Mouse (Mus musculus): ENCODE data around the gene Adprm. TPM values are rescaled to one million over a fixed set of nuclear protein-coding genes. Genes with fewer than 3 reads are reported as not detected.

Adprm gene
- polyA plus RNA-seq, 1 experiment from 2014 or later, result 39.5 TPM

- WGBS, result 28% methylated on average over 3 of the region's 3 CpGs
- no peaks in the 10 kb centered on the region for H3K4me1 ChIP-seq (ENCODE audit: control insufficient read depth, insufficient read depth, low read length)
- no peaks in the 10 kb centered on the region for H3K36me3 ChIP-seq (replicated peaks; ENCODE audit: control insufficient read depth, insufficient read depth, low read depth, low read length)
- H3K9me3 ChIP-seq (replicated peaks; ENCODE audit: control insufficient read depth, low read length), result no peaks in the 10 kb centered on the region
- H3K4me2 ChIP-seq (ENCODE audit: low read depth, low read length), result no peak overlapping the region
- H3K27ac ChIP-seq (replicated peaks; ENCODE audit: low read depth, low read length), result no peak overlapping the region
- no peak overlapping the region for H3K4me3 ChIP-seq (ENCODE audit: low read depth, low read length)
- H3K27me3 ChIP-seq (ENCODE audit: control insufficient read depth, insufficient read depth, low read length), result no peaks in the 10 kb centered on the region
- no peak overlapping the region for H3K9ac ChIP-seq (replicated peaks; ENCODE audit: low read length)
- no peak for ATAC-seq (replicated peaks; ENCODE audit: insufficient number of reproducible peaks, low FRiP score, low TSS enrichment, low read depth)
- peak; percentile 22 for DNase-seq (ENCODE audit: low spot score)
Observed at GRCm38 (mm10) chr11:67075036-67075435, 22.6 kb upstream of the Adprm start.

- 85% methylated on average over 15 of the region's 15 CpGs for WGBS
- H3K9ac ChIP-seq (replicated peaks; ENCODE audit: low read length), result no peak overlapping the region
- no peak overlapping the region for H3K4me3 ChIP-seq (ENCODE audit: low read depth, low read length)
- H3K36me3 ChIP-seq (replicated peaks; ENCODE audit: control insufficient read depth, insufficient read depth, low read depth, low read length), result no peaks in the 10 kb centered on the region
- H3K4me2 ChIP-seq (ENCODE audit: low read depth, low read length), result no peak overlapping the region
- DNase-seq (ENCODE audit: low spot score) (no peak), ATAC-seq (replicated peaks; ENCODE audit: insufficient number of reproducible peaks, low FRiP score, low TSS enrichment, low read depth) (no peak)
- H3K27me3 ChIP-seq (ENCODE audit: control insufficient read depth, insufficient read depth, low read length), result no peaks in the 10 kb centered on the region
- H3K27ac ChIP-seq (replicated peaks; ENCODE audit: low read depth, low read length), result no peak overlapping the region
- no peaks in the 10 kb centered on the region for H3K9me3 ChIP-seq (replicated peaks; ENCODE audit: control insufficient read depth, low read length)
- no peaks in the 10 kb centered on the region for H3K4me1 ChIP-seq (ENCODE audit: control insufficient read depth, insufficient read depth, low read length)
Observed at GRCm38 (mm10) chr11:67072615-67073130, 20.3 kb upstream of the Adprm start.

GRCm38 (mm10) chr11:67067741-67068140 is 15.3 kb upstream of the Adprm start:
- H3K4me2 ChIP-seq (ENCODE audit: low read depth, low read length), result no peak overlapping the region
- no peaks in the 10 kb centered on the region; the same call in 1 of the 2 replicates for H3K36me3 ChIP-seq (replicated peaks; ENCODE audit: control insufficient read depth, insufficient read depth, low read depth, low read length)
- H3K9me3 ChIP-seq (replicated peaks; ENCODE audit: control insufficient read depth, low read length), result no peaks in the 10 kb centered on the region
- DNase-seq (ENCODE audit: low spot score) (no peak), ATAC-seq (replicated peaks; ENCODE audit: insufficient number of reproducible peaks, low FRiP score, low TSS enrichment, low read depth) (no peak)
- 93% methylated on average over 3 of the region's 3 CpGs for WGBS
- H3K4me1 ChIP-seq (ENCODE audit: control insufficient read depth, insufficient read depth, low read length), result no peaks in the 10 kb centered on the region
- no peaks in the 10 kb centered on the region for H3K27me3 ChIP-seq (ENCODE audit: control insufficient read depth, insufficient read depth, low read length)
- H3K4me3 ChIP-seq (ENCODE audit: low read depth, low read length), result no peak overlapping the region
- H3K9ac ChIP-seq (replicated peaks; ENCODE audit: low read length), result no peak overlapping the region
- no peak overlapping the region for H3K27ac ChIP-seq (replicated peaks; ENCODE audit: low read depth, low read length)

GRCm38 (mm10) chr11:67062726-67063125 is 10.3 kb upstream of the Adprm start:
- Histone ChIP-seq H3K9ac (replicated peaks; ENCODE audit: low read length) (no peak overlapping the region), H3K27ac (replicated peaks; ENCODE audit: low read depth, low read length) (no peak overlapping the region), H3K4me3 (ENCODE audit: low read depth, low read length) (no peak overlapping the region), H3K27me3 (ENCODE audit: control insufficient read depth, insufficient read depth, low read length) (no peaks in the 10 kb centered on the region), H3K4me1 (ENCODE audit: control insufficient read depth, insufficient read depth, low read length) (no peaks in the 10 kb centered on the region), H3K9me3 (replicated peaks; ENCODE audit: control insufficient read depth, low read length) (no peaks in the 10 kb centered on the region), H3K4me2 (ENCODE audit: low read depth, low read length) (no peak overlapping the region), H3K36me3 (replicated peaks; ENCODE audit: control insufficient read depth, insufficient read depth, low read depth, low read length) (no peaks in the 10 kb centered on the region; the same call in none of the 2 replicates)
- WGBS, result 93% methylated on average over 3 of the region's 3 CpGs
- ATAC-seq (replicated peaks; ENCODE audit: insufficient number of reproducible peaks, low FRiP score, low TSS enrichment, low read depth) (no peak), DNase-seq (ENCODE audit: low spot score) (no peak)

GRCm38 (mm10) chr11:67061311-67061710 is 8.9 kb upstream of the Adprm start:
- no peak for DNase-seq (ENCODE audit: low spot score)
- H3K4me3 ChIP-seq (ENCODE audit: low read depth, low read length), result no peak overlapping the region
- H3K36me3 ChIP-seq (replicated peaks; ENCODE audit: control insufficient read depth, insufficient read depth, low read depth, low read length), result peaks cover 3% of the 10 kb centered on the region
- H3K27ac ChIP-seq (replicated peaks; ENCODE audit: low read depth, low read length), result no peak overlapping the region
- 90% methylated on average over 2 of the region's 2 CpGs for WGBS
- no peak overlapping the region for H3K4me2 ChIP-seq (ENCODE audit: low read depth, low read length)
- H3K9me3 ChIP-seq (replicated peaks; ENCODE audit: control insufficient read depth, low read length), result no peaks in the 10 kb centered on the region
- H3K27me3 ChIP-seq (ENCODE audit: control insufficient read depth, insufficient read depth, low read length), result no peaks in the 10 kb centered on the region
- H3K4me1 ChIP-seq (ENCODE audit: control insufficient read depth, insufficient read depth, low read length), result no peaks in the 10 kb centered on the region
- ATAC-seq (replicated peaks; ENCODE audit: insufficient number of reproducible peaks, low FRiP score, low TSS enrichment, low read depth), result no peak
- no peak overlapping the region for H3K9ac ChIP-seq (replicated peaks; ENCODE audit: low read length)

GRCm38 (mm10) chr11:67054754-67055365 is 2.5 kb upstream of the Adprm start:
- Histone ChIP-seq H3K9ac (replicated peaks; ENCODE audit: low read length) (no peak overlapping the region), H3K27me3 (ENCODE audit: control insufficient read depth, insufficient read depth, low read length) (no peaks in the 10 kb centered on the region), H3K36me3 (replicated peaks; ENCODE audit: control insufficient read depth, insufficient read depth, low read depth, low read length) (peaks cover 3% of the 10 kb centered on the region), H3K9me3 (replicated peaks; ENCODE audit: control insufficient read depth, low read length) (no peaks in the 10 kb centered on the region), H3K4me1 (ENCODE audit: control insufficient read depth, insufficient read depth, low read length) (no peaks in the 10 kb centered on the region), H3K4me3 (ENCODE audit: low read depth, low read length) (no peak overlapping the region), H3K4me2 (ENCODE audit: low read depth, low read length) (no peak overlapping the region), H3K27ac (replicated peaks; ENCODE audit: low read depth, low read length) (no peak overlapping the region)
- ATAC-seq (replicated peaks; ENCODE audit: insufficient number of reproducible peaks, low FRiP score, low TSS enrichment, low read depth) (no peak), DNase-seq (ENCODE audit: low spot score) (no peak)
- WGBS, result 90% methylated on average over 8 of the region's 8 CpGs

GRCm38 (mm10) chr11:67051676-67052320 is 596 bp downstream of the Adprm start:
- Histone ChIP-seq H3K9ac (replicated peaks; ENCODE audit: low read length) (peak overlapping the region; percentile 80), H3K36me3 (replicated peaks; ENCODE audit: control insufficient read depth, insufficient read depth, low read depth, low read length) (no peaks in the 10 kb centered on the region), H3K27ac (replicated peaks; ENCODE audit: low read depth, low read length) (no peak overlapping the region), H3K9me3 (replicated peaks; ENCODE audit: control insufficient read depth, low read length) (no peaks in the 10 kb centered on the region), H3K27me3 (ENCODE audit: control insufficient read depth, insufficient read depth, low read length) (no peaks in the 10 kb centered on the region), H3K4me1 (ENCODE audit: control insufficient read depth, insufficient read depth, low read length) (no peaks in the 10 kb centered on the region), H3K4me2 (ENCODE audit: low read depth, low read length) (peak overlapping the region; percentile 71), H3K4me3 (ENCODE audit: low read depth, low read length) (peak overlapping the region; percentile 93)
- DNase-seq (ENCODE audit: low spot score) (no peak), ATAC-seq (replicated peaks; ENCODE audit: insufficient number of reproducible peaks, low FRiP score, low TSS enrichment, low read depth) (0 out of 2 replicates have a peak, but pooled peaks have one; percentile 14)
- 9% methylated on average over 16 of the region's 16 CpGs for WGBS

GRCm38 (mm10) chr11:67049256-67049655 is 3.1 kb downstream of the Adprm start:
- Histone ChIP-seq H3K36me3 (replicated peaks; ENCODE audit: control insufficient read depth, insufficient read depth, low read depth, low read length) (no peaks in the 10 kb centered on the region), H3K9me3 (replicated peaks; ENCODE audit: control insufficient read depth, low read length) (no peaks in the 10 kb centered on the region), H3K9ac (replicated peaks; ENCODE audit: low read length) (no peak overlapping the region), H3K27me3 (ENCODE audit: control insufficient read depth, insufficient read depth, low read length) (no peaks in the 10 kb centered on the region), H3K4me2 (ENCODE audit: low read depth, low read length) (no peak overlapping the region), H3K4me3 (ENCODE audit: low read depth, low read length) (no peak overlapping the region), H3K4me1 (ENCODE audit: control insufficient read depth, insufficient read depth, low read length) (no peaks in the 10 kb centered on the region), H3K27ac (replicated peaks; ENCODE audit: low read depth, low read length) (no peak overlapping the region)
- DNase-seq (ENCODE audit: low spot score), result no peak
- ATAC-seq (replicated peaks; ENCODE audit: insufficient number of reproducible peaks, low FRiP score, low TSS enrichment, low read depth), result no peak
- 92% methylated on average over 3 of the region's 3 CpGs for WGBS

All from embryonic facial prominence, embryonic 11.5 days (tissue).